Mouse (Mus musculus) erythroblast, embryonic 14.5 days (primary cell): ENCODE results near the gene Cntnap5a.

Experiments used
- GATA1 ChIP-seq: IDR thresholded peaks from 2 replicates; pipeline ENCODE4 v1.6.1; 2012; ENCODE audit warnings: low read length, inconsistent platforms, mixed read lengths
- TAL1 ChIP-seq: IDR thresholded peaks from 3 replicates; pipeline ENCODE4 v1.6.1; 2012; ENCODE audit warnings: low read length, inconsistent platforms, mixed read lengths

DNA sequence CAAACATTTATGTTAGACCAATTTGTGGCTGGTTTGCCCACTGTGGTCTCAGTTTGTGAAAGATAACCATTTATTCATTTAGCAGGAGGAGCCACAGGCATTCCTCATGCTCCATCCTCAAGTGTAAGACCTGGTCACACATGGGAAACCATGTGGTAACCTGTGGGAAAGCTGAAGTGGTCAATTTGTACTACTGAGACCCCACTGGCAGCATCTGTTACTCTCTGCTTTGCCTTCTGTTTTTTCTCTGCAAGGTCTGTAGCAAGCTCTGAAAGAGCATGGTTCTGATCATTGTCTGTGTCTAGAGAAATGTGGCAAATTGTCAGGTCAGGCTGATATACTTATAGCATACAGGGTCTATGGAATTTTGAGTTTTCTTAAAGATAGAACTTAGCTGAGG, 423.8 kb downstream of the Cntnap5a start:
- TF ChIP-seq TAL1, result no peak
- TF ChIP-seq GATA1, result no peak
